Mouse (Mus musculus) olfactory bulb, adult 2 months (tissue): Measurements from ENCODE around the gene Vmn1r206. TPM values are rescaled to one million over a fixed set of nuclear protein-coding genes. Genes with fewer than 3 reads are reported as not detected.
"Not testable (repeated sequence)": the region's sequence is repeated elsewhere in the genome, so short reads cannot be mapped to it uniquely, and the experiment has no call there.

Experiments used
- H3K27ac ChIP-seq: fragments of 200-500 bp; 2 replicates; pipeline ENCODE4 v1.5.1; 2012; ENCODE audit warnings: low read depth, low read length; ENCODE audit not compliant: insufficient read depth
- H3K4me1 ChIP-seq: fragments of 200-500 bp; 2 replicates; pipeline ENCODE4 v1.6.1; 2012; ENCODE audit warnings: low read length; ENCODE audit not compliant: control insufficient read depth, insufficient read depth
- H3K4me3 ChIP-seq: fragments of 200-500 bp; 2 replicates; pipeline ENCODE4 v1.5.1; 2012; ENCODE audit warnings: mild to moderate bottlenecking, low read depth, low read length, moderate library complexity; ENCODE audit not compliant: insufficient read depth
- CTCF ChIP-seq: fragments of 200-500 bp; IDR thresholded peaks from 2 replicates; pipeline ENCODE4 v1.5.1; 2012; ENCODE audit warnings: low read depth, mild to moderate bottlenecking, low read length, moderate library complexity; ENCODE audit not compliant: insufficient read depth
- POLR2A ChIP-seq: fragments of 200-500 bp; IDR thresholded peaks from 2 replicates; pipeline ENCODE4 v1.6.1; 2012; ENCODE audit warnings: mild to moderate bottlenecking, low read depth, low read length, moderate library complexity; ENCODE audit not compliant: insufficient read depth
- WGBS: fragments of 180-500 bp; shearing (Covaris S2); methylation state at CpG from one replicate; pipeline ENCODE4 v1.1.7; 2018; 5-methylcytosine and 5-hydroxymethylcytosine counted together
- polyA plus RNA-seq: library from polyadenylated mRNA; stranded (reverse); fragments of >200 nt; gene quantifications from 2 replicates; pipeline ENCODE4 v1.2.4, GENCODE M21; 2012; ENCODE audit warnings: low replicate concordance; ENCODE audit not compliant: missing spikeins, insufficient read depth, insufficient read length

Gene Vmn1r206
- polyA plus RNA-seq, result not detected in 2 replicates

GRCm38 (mm10) chr13:22624151-22624550, at the start of gene Vmn1r206:
TSS of gene Vmn1r206 (minus strand) at chr13:22624251.
- H3K27ac ChIP-seq, H3K4me1 ChIP-seq, H3K4me3 ChIP-seq: not testable (repeated sequence)

- TF ChIP-seq CTCF (no peak), POLR2A (no peak)
- WGBS, result 90% methylated on average over 3 of the region's 3 CpGs
- Histone ChIP-seq H3K4me1 (no peaks in the 10 kb centered on the region), H3K4me3 (no peak within 1 kb of the TSS), H3K27ac (no peak within 1 kb of the TSS)
Observed at GRCm38 (mm10) chr13:22592900-22593299, 31.2 kb downstream of the Vmn1r206 start, which contains the start of gene Vmn1r205. TSS of gene Vmn1r205 (minus strand) at chr13:22593000.

- not testable (repeated sequence) for H3K27ac ChIP-seq, H3K4me3 ChIP-seq, H3K4me1 ChIP-seq
- WGBS, result 84% methylated on average over 14 of the region's 14 CpGs
Observed at GRCm38 (mm10) chr13:22583336-22583735, 40.7 kb downstream of the Vmn1r206 start.

- not testable (repeated sequence) for H3K27ac ChIP-seq, H3K4me3 ChIP-seq, H3K4me1 ChIP-seq
- WGBS, result 79% methylated on average over 3 of the region's 3 CpGs
Observed at GRCm38 (mm10) chr13:22574911-22575310, 49.1 kb downstream of the Vmn1r206 start.

Other genes starting within 250 kb of the Vmn1r206 start
- not detected in 2 replicates for gene Vmn1r199, start 244.4 kb downstream of the Vmn1r206 start, polyA plus RNA-seq
- gene Vmn1r200, start 233.9 kb downstream of the Vmn1r206 start, polyA plus RNA-seq, result not detected in 2 replicates
- not detected in 2 replicates for gene Vmn1r201, start 152.3 kb downstream of the Vmn1r206 start, polyA plus RNA-seq
- gene Vmn1r202, start 118.9 kb downstream of the Vmn1r206 start, polyA plus RNA-seq, result not detected in 2 replicates
- gene Vmn1r203, start 106.1 kb downstream of the Vmn1r206 start, polyA plus RNA-seq, result not detected in 2 replicates
- not detected in 2 replicates for gene Vmn1r204, start 71.1 kb downstream of the Vmn1r206 start, polyA plus RNA-seq
- gene Vmn1r205, start 31.3 kb downstream of the Vmn1r206 start, polyA plus RNA-seq, result not detected in 2 replicates
- gene Vmn1r207-ps, start 105.4 kb upstream of the Vmn1r206 start, polyA plus RNA-seq, result not detected in 2 replicates
- not detected in 2 replicates for gene Vmn1r208, start 153.1 kb upstream of the Vmn1r206 start, polyA plus RNA-seq
- gene Vmn1r209, start 185.4 kb upstream of the Vmn1r206 start, polyA plus RNA-seq, result not detected in 2 replicates
- gene Vmn1r210, start 207.1 kb upstream of the Vmn1r206 start, polyA plus RNA-seq, result not detected in 2 replicates
- not detected in 2 replicates for gene Vmn1r211, start 233.3 kb upstream of the Vmn1r206 start, polyA plus RNA-seq